Comparison of ENCODE assay signal across 27 mouse cellular contexts in the genomic region with DNA sequence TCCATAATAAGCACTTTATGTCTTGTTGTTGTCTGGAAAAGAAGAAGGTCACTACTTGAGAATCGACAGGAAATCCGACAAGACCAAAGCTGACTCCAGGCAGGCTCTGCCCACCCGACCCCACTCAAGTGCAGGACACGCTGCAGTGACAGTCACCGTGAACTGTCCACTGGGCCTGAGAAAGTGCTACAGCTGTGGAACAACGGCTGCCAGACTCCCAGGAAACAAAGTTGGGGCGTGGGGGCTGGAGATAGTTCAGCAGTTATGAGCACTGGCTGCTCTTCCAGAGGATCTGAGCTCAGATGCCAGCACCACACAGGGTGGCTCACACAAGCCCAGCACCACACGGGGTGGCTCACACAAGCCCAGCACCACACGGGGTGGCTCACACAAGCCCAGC.
"Had no signal": no experiment of that assay in that cellular context is flagged by ENCODE, and none has a peak within 500 bp of the region (broad histone marks: within the 10 kb centered on the region; RNA-seq: fewer than 3 reads in every experiment).

No protein-coding gene starts in this region.

- H3K4me3 ChIP-seq: limb, embryonic 10.5 days; limb, embryonic 12.5 days; limb, embryonic 13.5 days; limb, embryonic 15.5 days; liver, embryonic 12.5 days; liver, embryonic 13.5 days; liver, embryonic 15.5 days; lung, embryonic 15.5 days; megakaryocyte, embryonic 14.5 days; midbrain, embryonic 10.5 days; midbrain, embryonic 12.5 days; midbrain, embryonic 13.5 days; midbrain, embryonic 15.5 days; myocyte had no signal

- H3K9me3 ChIP-seq: limb, embryonic 10.5 days; limb, embryonic 12.5 days; limb, embryonic 13.5 days; limb, embryonic 15.5 days; liver, embryonic 12.5 days; liver, embryonic 13.5 days; liver, embryonic 15.5 days; lung, embryonic 15.5 days; megakaryocyte, embryonic 14.5 days; midbrain, embryonic 12.5 days; midbrain, embryonic 13.5 days; midbrain, embryonic 15.5 days had no signal

- H3K27ac ChIP-seq: limb, embryonic 10.5 days; limb, embryonic 12.5 days; limb, embryonic 13.5 days; limb, embryonic 15.5 days; liver, embryonic 12.5 days; liver, embryonic 13.5 days; liver, embryonic 14.5 days; liver, embryonic 15.5 days; lung, embryonic 15.5 days; macrophage; midbrain, embryonic 10.5 days; midbrain, embryonic 12.5 days; midbrain, embryonic 13.5 days; midbrain, embryonic 15.5 days had no signal

- H3K4me1 ChIP-seq: limb, embryonic 10.5 days; limb, embryonic 12.5 days; limb, embryonic 13.5 days; limb, embryonic 15.5 days; liver, embryonic 12.5 days; liver, embryonic 13.5 days; lung, embryonic 15.5 days; midbrain, embryonic 10.5 days; midbrain, embryonic 12.5 days; midbrain, embryonic 13.5 days; midbrain, embryonic 15.5 days had no signal

- DNase-seq: left cerebral cortex, postnatal 4 days; liver; liver, embryonic 13.5 days; liver, postnatal 0 days; lung, adult 18-20 months; lung, adult 2 months; lung, embryonic 14.5 days; lung, postnatal 10 days; lung, postnatal 14 days; lung, postnatal 36 days; lung, postnatal 4 days; midbrain, embryonic 14.5 days had no signal

- H3K9ac ChIP-seq: limb, embryonic 12.5 days; limb, embryonic 13.5 days; limb, embryonic 15.5 days; liver, embryonic 12.5 days; liver, embryonic 13.5 days; liver, embryonic 14.5 days; liver, embryonic 15.5 days; liver, postnatal 0 days; lung, embryonic 14.5 days; lung, embryonic 15.5 days; midbrain, embryonic 12.5 days; midbrain, embryonic 13.5 days; midbrain, embryonic 15.5 days had no signal
